Mouse (Mus musculus): ENCODE results near the gene Lmod3. TPM values are rescaled to one million over a fixed set of nuclear protein-coding genes. Genes with fewer than 3 reads are reported as not detected.

The Lmod3 gene
- polyA plus RNA-seq, 1 experiment: not detected

DNA sequence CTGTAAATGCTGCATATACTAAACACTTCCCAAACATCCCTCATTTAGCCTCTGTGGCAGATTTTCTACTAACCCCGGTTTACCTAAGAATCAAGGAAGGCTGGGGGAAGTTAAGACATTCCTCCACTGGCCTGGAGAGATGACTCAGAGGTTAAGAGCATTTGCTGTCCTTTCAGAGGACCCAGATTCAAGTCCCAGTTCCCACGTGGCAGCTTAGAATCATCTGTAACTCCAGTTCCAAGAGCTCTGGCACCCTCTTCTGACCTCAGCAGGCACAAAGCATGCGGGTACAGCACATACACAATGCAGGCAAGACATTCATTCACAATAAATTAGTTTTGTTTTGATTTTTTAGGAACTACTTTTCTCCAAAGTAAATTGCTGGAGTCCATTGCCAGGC lies 43.4 kb downstream of the Lmod3 start:
- no peak overlapping the region for H3K4me3 ChIP-seq (replicated peaks; ENCODE audit: control insufficient read depth, low read depth, low read length)
- no peak overlapping the region for H3K27ac ChIP-seq (ENCODE audit: control insufficient read depth, insufficient read depth, low read depth, low read length, poor library complexity)
- 51% methylated on average over 3 of the region's 3 CpGs for WGBS
- TF ChIP-seq POLR2A (IDR thresholded peaks at IDR 0.05; ENCODE audit: borderline replicate concordance, control insufficient read depth, low read depth, low read length) (no peak), CTCF (IDR thresholded peaks at IDR 0.05; ENCODE audit: control insufficient read depth, insufficient read depth, low read length) (no peak)
- peaks cover 1% of the 10 kb centered on the region; the same call in 1 of the 2 replicates for H3K4me1 ChIP-seq (ENCODE audit: control insufficient read depth, insufficient read depth, low read length)

DNA sequence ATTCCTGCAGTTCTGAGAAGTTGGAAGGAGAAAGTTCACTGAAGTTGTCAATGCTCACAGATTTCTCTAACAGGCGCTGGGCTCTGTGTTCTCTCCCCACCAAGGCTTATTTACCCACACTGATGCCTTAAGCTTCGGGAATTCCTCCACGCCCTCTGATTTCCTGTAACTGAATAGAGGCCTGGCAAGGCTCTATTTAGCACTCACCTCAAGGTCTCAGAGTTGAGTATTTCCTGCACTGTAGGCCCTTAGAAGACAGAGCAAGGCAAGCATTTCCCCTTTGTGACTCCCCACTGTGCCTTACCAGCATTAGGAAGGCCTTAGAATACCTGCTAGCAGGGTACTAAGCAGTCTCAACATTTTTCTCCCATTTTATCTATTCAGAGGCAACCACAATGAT lies 44.2 kb downstream of the Lmod3 start:
- no peak overlapping the region for H3K27ac ChIP-seq (ENCODE audit: control insufficient read depth, insufficient read depth, low read depth, low read length, poor library complexity)
- TF ChIP-seq CTCF (IDR thresholded peaks at IDR 0.05; ENCODE audit: control insufficient read depth, insufficient read depth, low read length) (no peak), POLR2A (IDR thresholded peaks at IDR 0.05; ENCODE audit: borderline replicate concordance, control insufficient read depth, low read depth, low read length) (no peak)

DNA sequence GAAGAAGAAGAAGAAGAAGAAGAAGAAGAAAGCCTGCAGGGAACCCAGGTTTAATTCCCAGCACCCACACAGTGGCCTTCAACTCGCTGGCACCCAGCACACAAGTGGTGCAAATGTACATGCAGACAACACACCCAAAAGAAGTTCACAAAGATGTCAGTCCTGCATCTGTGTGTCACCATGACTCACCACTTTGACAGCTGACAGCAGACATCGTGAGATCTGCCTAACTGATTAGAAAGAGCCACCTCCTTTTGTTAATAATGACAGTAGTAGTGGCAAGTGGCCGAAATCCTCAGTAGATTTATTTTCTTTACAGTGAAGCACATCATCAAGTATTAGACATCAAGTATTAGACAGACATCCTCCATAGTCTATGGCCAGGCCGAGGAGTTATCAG lies 45.5 kb downstream of the Lmod3 start:
- 51% methylated on average over 4 of the region's 4 CpGs for WGBS
- no peak overlapping the region for H3K4me3 ChIP-seq (replicated peaks; ENCODE audit: control insufficient read depth, low read depth, low read length)
- TF ChIP-seq POLR2A (IDR thresholded peaks at IDR 0.05; ENCODE audit: borderline replicate concordance, control insufficient read depth, low read depth, low read length): no peak
- no peak for TF ChIP-seq CTCF (IDR thresholded peaks at IDR 0.05; ENCODE audit: control insufficient read depth, insufficient read depth, low read length)
- no peaks in the 10 kb centered on the region for H3K4me1 ChIP-seq (ENCODE audit: control insufficient read depth, insufficient read depth, low read length)
- H3K27ac ChIP-seq (ENCODE audit: control insufficient read depth, insufficient read depth, low read depth, low read length, poor library complexity): no peak overlapping the region

More for the DNA sequence above, 44.2 kb downstream of the Lmod3 start:
- no peak overlapping the region for H3K4me3 ChIP-seq (replicated peaks; ENCODE audit: control insufficient read depth, low read depth, low read length)
- 37% methylated on average over 3 of the region's 3 CpGs for WGBS
- peaks cover under 1% of the 10 kb centered on the region; the same call in 1 of the 2 replicates for H3K4me1 ChIP-seq (ENCODE audit: control insufficient read depth, insufficient read depth, low read length)

DNA sequence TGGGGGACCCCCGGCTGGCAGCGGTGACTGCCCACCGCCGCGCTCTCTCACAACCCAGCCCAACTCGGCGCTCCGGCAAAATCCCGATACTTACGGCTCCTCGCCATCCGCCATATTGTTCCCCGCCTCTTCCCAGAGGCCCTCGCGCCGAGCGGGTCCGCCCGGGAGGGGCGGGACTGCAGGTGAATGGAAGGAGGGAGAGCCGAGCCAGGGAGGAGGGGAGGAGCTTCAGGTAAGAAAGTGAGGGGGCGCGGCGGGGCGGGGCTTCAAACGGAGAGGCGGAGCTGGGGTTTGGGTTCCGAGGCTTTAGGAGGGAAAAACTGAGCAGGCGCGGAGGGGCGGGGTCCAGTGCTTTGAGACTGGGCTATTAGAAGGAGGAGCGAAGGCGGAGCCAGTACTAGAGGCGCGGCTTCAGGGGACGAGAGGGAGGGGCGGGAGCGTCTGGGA lies 47.1 kb downstream of the Lmod3 start, which contains the start of gene Uba3:
TSS of gene Uba3 (minus strand) at position 209 of the 447 bp plus-strand sequence.
- Histone ChIP-seq H3K4me3 (replicated peaks; ENCODE audit: control insufficient read depth, low read depth, low read length) (peak within 1 kb of the TSS; percentile 73), H3K27ac (ENCODE audit: control insufficient read depth, insufficient read depth, low read depth, low read length, poor library complexity) (peak within 1 kb of the TSS; percentile 37; the same call in 1 of the 2 replicates), H3K4me1 (ENCODE audit: control insufficient read depth, insufficient read depth, low read length) (no peaks in the 10 kb centered on the region)
- under 1% methylated on average over 38 of the region's 38 CpGs for WGBS
- TF ChIP-seq CTCF (IDR thresholded peaks at IDR 0.05; ENCODE audit: control insufficient read depth, insufficient read depth, low read length) (no peak), POLR2A (IDR thresholded peaks at IDR 0.05; ENCODE audit: borderline replicate concordance, control insufficient read depth, low read depth, low read length) (peak; percentile 84; the same call in 1 of the 2 replicates)

DNA sequence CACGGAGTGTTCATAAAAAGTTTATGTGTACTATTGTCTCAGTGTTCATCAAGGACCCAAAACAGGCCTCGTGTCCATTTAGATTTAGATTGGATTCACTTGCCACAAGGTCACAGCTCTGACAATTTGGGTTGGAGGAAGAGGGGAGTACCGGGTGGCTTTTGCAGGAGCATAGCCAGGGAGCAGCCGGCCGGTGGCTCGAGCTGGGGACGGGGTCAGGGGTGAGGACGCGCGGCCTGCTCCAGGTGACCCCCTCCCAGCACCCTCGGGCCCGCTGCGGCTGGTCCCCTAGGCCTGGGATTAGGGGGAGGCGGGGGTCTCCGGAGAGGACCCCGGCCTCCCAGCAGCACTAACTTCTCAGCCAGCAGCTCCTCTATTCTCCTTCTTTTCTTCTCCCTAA lies 47.6 kb downstream of the Lmod3 start:
- Histone ChIP-seq H3K4me3 (replicated peaks; ENCODE audit: control insufficient read depth, low read depth, low read length) (peak overlapping the region; percentile 73), H3K27ac (ENCODE audit: control insufficient read depth, insufficient read depth, low read depth, low read length, poor library complexity) (peak overlapping the region; percentile 37; the same call in 1 of the 2 replicates), H3K4me1 (ENCODE audit: control insufficient read depth, insufficient read depth, low read length) (no peaks in the 10 kb centered on the region)
- WGBS: under 1% methylated on average over 16 of the region's 16 CpGs
- TF ChIP-seq POLR2A (IDR thresholded peaks at IDR 0.05; ENCODE audit: borderline replicate concordance, control insufficient read depth, low read depth, low read length) (no peak), CTCF (IDR thresholded peaks at IDR 0.05; ENCODE audit: control insufficient read depth, insufficient read depth, low read length) (no peak)

DNA sequence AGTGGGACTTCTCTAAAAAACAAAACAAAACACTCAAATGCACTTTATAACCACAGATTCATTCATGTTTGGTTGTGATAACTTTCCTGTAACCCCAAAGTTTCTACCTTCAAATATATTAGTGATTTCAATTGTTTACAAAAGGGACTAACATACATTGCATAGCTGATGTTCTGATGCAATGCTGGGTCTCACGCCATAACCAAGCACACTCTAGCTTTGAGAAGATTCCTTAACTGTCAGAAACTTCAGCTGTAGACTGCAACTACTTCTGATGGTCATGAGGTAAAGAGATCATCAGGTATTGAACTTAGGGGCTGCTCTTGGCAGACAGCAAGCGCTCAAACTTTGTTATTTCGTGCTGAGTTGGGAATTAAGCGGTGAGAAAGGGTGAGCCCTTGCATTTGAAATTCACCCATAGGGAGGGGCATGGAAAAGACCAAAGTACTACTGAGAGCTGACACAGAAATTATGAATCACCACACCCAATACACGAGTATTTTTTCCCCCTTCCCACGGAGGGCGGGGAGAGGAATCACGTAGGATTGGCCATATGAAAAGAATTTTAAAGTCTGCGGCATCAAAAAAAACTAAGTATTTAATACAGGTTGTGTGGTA lies 48.2 kb downstream of the Lmod3 start:
- 21% methylated on average over 9 of the region's 9 CpGs for WGBS
- no peak overlapping the region for H3K4me3 ChIP-seq (replicated peaks; ENCODE audit: control insufficient read depth, low read depth, low read length)
- no peaks in the 10 kb centered on the region for H3K4me1 ChIP-seq (ENCODE audit: control insufficient read depth, insufficient read depth, low read length)
- TF ChIP-seq POLR2A (IDR thresholded peaks at IDR 0.05; ENCODE audit: borderline replicate concordance, control insufficient read depth, low read depth, low read length) (no peak), CTCF (IDR thresholded peaks at IDR 0.05; ENCODE audit: control insufficient read depth, insufficient read depth, low read length) (no peak)
- no peak overlapping the region for H3K27ac ChIP-seq (ENCODE audit: control insufficient read depth, insufficient read depth, low read depth, low read length, poor library complexity)

DNA sequence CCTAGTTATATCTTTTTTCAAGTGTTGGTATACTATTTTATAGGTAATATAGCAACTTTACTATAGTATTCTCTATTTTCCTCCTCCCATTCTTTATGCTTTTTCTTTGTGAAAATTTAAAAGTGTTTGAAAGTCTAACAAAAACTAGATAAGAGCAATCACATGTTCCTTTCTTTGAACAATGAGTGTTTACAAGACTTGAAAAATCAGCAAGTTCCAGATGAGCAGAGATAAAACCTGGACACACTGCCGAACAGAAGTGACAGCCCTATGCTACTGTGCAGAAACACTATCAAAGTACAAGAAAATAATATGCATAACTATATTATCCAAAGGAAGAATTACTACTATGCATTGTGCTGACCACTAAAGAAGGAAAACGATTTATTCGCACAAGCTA lies 50.1 kb downstream of the Lmod3 start:
- no peaks in the 10 kb centered on the region for H3K4me1 ChIP-seq (ENCODE audit: control insufficient read depth, insufficient read depth, low read length)
- no peak overlapping the region for H3K4me3 ChIP-seq (replicated peaks; ENCODE audit: control insufficient read depth, low read depth, low read length)
- no peak overlapping the region for H3K27ac ChIP-seq (ENCODE audit: control insufficient read depth, insufficient read depth, low read depth, low read length, poor library complexity)
- WGBS: 85% methylated on average over 3 of the region's 3 CpGs
- no peak for TF ChIP-seq POLR2A (IDR thresholded peaks at IDR 0.05; ENCODE audit: borderline replicate concordance, control insufficient read depth, low read depth, low read length)
- no peak for TF ChIP-seq CTCF (IDR thresholded peaks at IDR 0.05; ENCODE audit: control insufficient read depth, insufficient read depth, low read length)

DNA sequence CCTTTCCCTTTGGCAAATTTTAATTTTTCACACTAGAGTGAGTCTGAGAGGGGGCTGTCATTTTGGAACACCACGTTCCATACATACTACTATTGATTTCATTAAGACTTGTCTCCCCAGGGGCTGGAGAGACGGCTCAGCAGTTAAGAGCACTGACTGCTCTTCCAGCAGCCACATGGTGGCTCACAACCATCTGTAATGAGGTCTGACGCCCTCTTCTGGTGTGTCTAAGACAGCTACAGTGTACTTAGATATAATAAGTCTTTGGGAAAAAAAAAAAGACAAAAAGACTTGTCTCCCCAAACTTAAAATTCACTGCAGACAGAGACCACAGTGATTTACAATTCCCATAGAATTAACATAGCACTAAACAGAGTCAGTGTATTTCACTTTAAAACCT lies 52.1 kb downstream of the Lmod3 start:
- no peaks in the 10 kb centered on the region for H3K4me1 ChIP-seq (ENCODE audit: control insufficient read depth, insufficient read depth, low read length)
- TF ChIP-seq POLR2A (IDR thresholded peaks at IDR 0.05; ENCODE audit: borderline replicate concordance, control insufficient read depth, low read depth, low read length) (no peak), CTCF (IDR thresholded peaks at IDR 0.05; ENCODE audit: control insufficient read depth, insufficient read depth, low read length) (no peak)
- 71% methylated on average over 3 of the region's 3 CpGs for WGBS
- no peak overlapping the region for H3K4me3 ChIP-seq (replicated peaks; ENCODE audit: control insufficient read depth, low read depth, low read length)
- H3K27ac ChIP-seq (ENCODE audit: control insufficient read depth, insufficient read depth, low read depth, low read length, poor library complexity): no peak overlapping the region

Other genes with a start within 250 kb of the Lmod3 start
- gene Fam19a4, start 192.3 kb downstream of the Lmod3 start, polyA plus RNA-seq (2011; ENCODE audit: insufficient read depth, insufficient read length, low replicate concordance, missing spikeins): not detected in 2 replicates
- 2.8 and 4.5 TPM in 2 replicates for gene Eogt, start 103.6 kb downstream of the Lmod3 start, polyA plus RNA-seq (2011; ENCODE audit: insufficient read depth, insufficient read length, low replicate concordance, missing spikeins)
- gene Tmf1, start 73.6 kb downstream of the Lmod3 start, polyA plus RNA-seq (2011; ENCODE audit: insufficient read depth, insufficient read length, low replicate concordance, missing spikeins): 20.5 and 36.2 TPM in 2 replicates
- gene Uba3, start 47.1 kb downstream of the Lmod3 start, polyA plus RNA-seq (2011; ENCODE audit: insufficient read depth, insufficient read length, low replicate concordance, missing spikeins): 7.5 and 18.5 TPM in 2 replicates
- 21.0 and 39.3 TPM in 2 replicates for gene Arl6ip5, start 42.1 kb downstream of the Lmod3 start, polyA plus RNA-seq (2011; ENCODE audit: insufficient read depth, insufficient read length, low replicate concordance, missing spikeins)